Mouse (Mus musculus) urinary bladder, postnatal 14 days (tissue): ENCODE results near the gene Ppm1l.

ENCODE experiments used
- DNase-seq: peaks from one replicate; pipeline ENCODE4 v3.0.0; 2021; ENCODE audit warnings: low spot score

The Ppm1l gene

GRCm38 (mm10) chr3:69494233-69495010, 177.8 kb downstream of the Ppm1l start:
- no peak for DNase-seq

- no peak for DNase-seq
These were observed 180.5 kb downstream of the Ppm1l start for GRCm38 (mm10) chr3:69497178-69497577.

- no peak for DNase-seq
These were observed 185.3 kb downstream of the Ppm1l start for GRCm38 (mm10) chr3:69502009-69502408.

- DNase-seq, result no peak
These were observed 185.9 kb downstream of the Ppm1l start for GRCm38 (mm10) chr3:69502527-69502926.

- no peak for DNase-seq
These were observed 188.4 kb downstream of the Ppm1l start for GRCm38 (mm10) chr3:69505090-69505489.

GRCm38 (mm10) chr3:69506352-69506751, 189.7 kb downstream of the Ppm1l start:
- DNase-seq, result no peak

- DNase-seq, result no peak
These were observed 192.8 kb downstream of the Ppm1l start for GRCm38 (mm10) chr3:69509411-69509952.

- DNase-seq, result no peak
These were observed 195.2 kb downstream of the Ppm1l start for GRCm38 (mm10) chr3:69511881-69512280.

GRCm38 (mm10) chr3:69512402-69512801, 195.7 kb downstream of the Ppm1l start:
- DNase-seq, result no peak

- DNase-seq, result no peak
These were observed 199.2 kb downstream of the Ppm1l start for GRCm38 (mm10) chr3:69515730-69516350.

GRCm38 (mm10) chr3:69519188-69519587, 202.5 kb downstream of the Ppm1l start:
- DNase-seq, result no peak

GRCm38 (mm10) chr3:69519789-69520558, 203.3 kb downstream of the Ppm1l start:
- DNase-seq, result no peak

GRCm38 (mm10) chr3:69522270-69522669, 205.6 kb downstream of the Ppm1l start:
- DNase-seq, result no peak

GRCm38 (mm10) chr3:69524356-69525071, 207.9 kb downstream of the Ppm1l start:
- no peak for DNase-seq

GRCm38 (mm10) chr3:69525072-69525529, 208.4 kb downstream of the Ppm1l start:
- DNase-seq, result no peak

GRCm38 (mm10) chr3:69527384-69527783, 210.7 kb downstream of the Ppm1l start:
- no peak for DNase-seq

- DNase-seq, result no peak
These were observed 212.9 kb downstream of the Ppm1l start for GRCm38 (mm10) chr3:69529576-69529975.

GRCm38 (mm10) chr3:69531511-69531910, 214.8 kb downstream of the Ppm1l start:
- no peak for DNase-seq

- no peak for DNase-seq
These were observed 216.0 kb downstream of the Ppm1l start for GRCm38 (mm10) chr3:69532687-69533086.

- DNase-seq, result no peak
These were observed 218.8 kb downstream of the Ppm1l start for GRCm38 (mm10) chr3:69535486-69535885.

- DNase-seq, result no peak
These were observed 219.4 kb downstream of the Ppm1l start for GRCm38 (mm10) chr3:69535941-69536647.
